Mouse (Mus musculus) liver, embryonic 15.5 days (tissue): ENCODE data around the gene Vars. TPM values are rescaled to one million over a fixed set of nuclear protein-coding genes. Genes with fewer than 3 reads are reported as not detected.

Experiments
- ATAC-seq: fragments of 200-750 bp; cut with Nextera tagmentation; 2 replicates; pipeline ENCODE4 v1.8.0; 2017; ENCODE audit warnings: moderate number of reproducible peaks, mild to moderate bottlenecking, moderate library complexity; ENCODE audit not compliant: insufficient read depth
- H3K27ac ChIP-seq: fragments of 300-500 bp; sonication (generic); replicated peaks from 2 replicates; pipeline ENCODE4 v1.5.1; 2015; ENCODE audit warnings: mild to moderate bottlenecking, inconsistent platforms
- H3K27me3 ChIP-seq: fragments of 300-500 bp; sonication (generic); 2 replicates; pipeline ENCODE4 v1.6.1; 2015; ENCODE audit warnings: mild to moderate bottlenecking, inconsistent platforms
- H3K36me3 ChIP-seq: fragments of 300-500 bp; sonication (generic); replicated peaks from 2 replicates; pipeline ENCODE4 v1.6.1; 2015; ENCODE audit warnings: moderate library complexity, mild to moderate bottlenecking, inconsistent platforms
- H3K4me1 ChIP-seq: fragments of 300-500 bp; sonication (generic); replicated peaks from 2 replicates; pipeline ENCODE4 v1.6.1; 2015; ENCODE audit warnings: inconsistent platforms
- H3K4me2 ChIP-seq: fragments of 300-500 bp; sonication (generic); 2 replicates; pipeline ENCODE4 v1.6.1; 2015; ENCODE audit warnings: moderate library complexity, mild to moderate bottlenecking, inconsistent platforms
- H3K4me3 ChIP-seq: fragments of 300-500 bp; sonication (generic); replicated peaks from 2 replicates; pipeline ENCODE4 v1.5.1; 2015; ENCODE audit warnings: mild to moderate bottlenecking, inconsistent platforms
- H3K9ac ChIP-seq: fragments of 300-500 bp; sonication (generic); 2 replicates; pipeline ENCODE4 v1.6.1; 2015; ENCODE audit warnings: moderate library complexity, mild to moderate bottlenecking, inconsistent platforms
- H3K9me3 ChIP-seq: fragments of 300-500 bp; sonication (generic); replicated peaks from 2 replicates; pipeline ENCODE4 v1.6.1; 2016; ENCODE audit warnings: inconsistent platforms
- WGBS: fragments of 180-500 bp; shearing (Covaris S2); methylation state at CpG from one replicate; pipeline ENCODE4 v1.1.7; 2015; ENCODE audit warnings: mixed read lengths; ENCODE audit not compliant: insufficient replicate concordance; 5-methylcytosine and 5-hydroxymethylcytosine counted together
- polyA plus RNA-seq: library from polyadenylated mRNA; unstranded; fragments of >200 nt; fragmentation: Nextera tagmentation; extraction: Ambion mirVana; gene quantifications from 2 replicates; pipeline ENCODE4 v1.2.1, GENCODE M21; 2015

Vars gene
- polyA plus RNA-seq, 1 experiment from 2014 or later = 99.0 TPM

DNA sequence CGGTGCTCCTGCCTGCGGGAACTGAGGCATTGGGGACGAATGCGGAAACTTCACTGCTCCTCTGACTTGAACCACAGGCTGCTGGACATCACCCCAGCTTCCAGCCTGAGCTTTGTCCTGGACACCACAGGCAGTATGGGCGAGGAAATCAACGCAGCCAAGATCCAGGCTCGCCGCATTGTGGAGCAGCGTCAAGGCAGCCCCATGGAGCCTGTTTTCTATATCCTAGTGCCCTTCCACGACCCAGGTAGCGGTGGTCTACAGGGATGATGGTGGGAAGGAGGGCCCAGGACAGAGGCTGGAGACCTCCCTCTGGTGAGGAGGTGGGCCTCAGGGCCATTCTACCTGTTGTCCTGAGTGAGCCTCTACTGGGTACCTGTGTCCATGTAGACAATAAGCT is 19.1 kb downstream of the Vars start:
- H3K36me3 ChIP-seq = peaks cover 26% of the 10 kb centered on the region
- H3K4me2 ChIP-seq = no peak overlapping the region
- no peak overlapping the region for H3K9ac ChIP-seq
- peaks cover 62% of the 10 kb centered on the region for H3K4me1 ChIP-seq
- H3K4me3 ChIP-seq = no peak overlapping the region
- 83% methylated on average over 11 of the region's 11 CpGs for WGBS
- H3K27ac ChIP-seq = no peak overlapping the region
- no peaks in the 10 kb centered on the region for H3K27me3 ChIP-seq
- H3K9me3 ChIP-seq = no peaks in the 10 kb centered on the region
- no peak for ATAC-seq

GRCm38 (mm10) chr17:35020551-35020950 is 19.8 kb downstream of the Vars start:
- Histone ChIP-seq H3K27ac (no peak overlapping the region), H3K36me3 (peaks cover 19% of the 10 kb centered on the region), H3K9me3 (no peaks in the 10 kb centered on the region), H3K4me3 (no peak overlapping the region), H3K27me3 (no peaks in the 10 kb centered on the region), H3K4me1 (peaks cover 68% of the 10 kb centered on the region), H3K4me2 (no peak overlapping the region), H3K9ac (no peak overlapping the region)
- no peak for ATAC-seq
- 76% methylated on average over 8 of the region's 8 CpGs for WGBS

DNA sequence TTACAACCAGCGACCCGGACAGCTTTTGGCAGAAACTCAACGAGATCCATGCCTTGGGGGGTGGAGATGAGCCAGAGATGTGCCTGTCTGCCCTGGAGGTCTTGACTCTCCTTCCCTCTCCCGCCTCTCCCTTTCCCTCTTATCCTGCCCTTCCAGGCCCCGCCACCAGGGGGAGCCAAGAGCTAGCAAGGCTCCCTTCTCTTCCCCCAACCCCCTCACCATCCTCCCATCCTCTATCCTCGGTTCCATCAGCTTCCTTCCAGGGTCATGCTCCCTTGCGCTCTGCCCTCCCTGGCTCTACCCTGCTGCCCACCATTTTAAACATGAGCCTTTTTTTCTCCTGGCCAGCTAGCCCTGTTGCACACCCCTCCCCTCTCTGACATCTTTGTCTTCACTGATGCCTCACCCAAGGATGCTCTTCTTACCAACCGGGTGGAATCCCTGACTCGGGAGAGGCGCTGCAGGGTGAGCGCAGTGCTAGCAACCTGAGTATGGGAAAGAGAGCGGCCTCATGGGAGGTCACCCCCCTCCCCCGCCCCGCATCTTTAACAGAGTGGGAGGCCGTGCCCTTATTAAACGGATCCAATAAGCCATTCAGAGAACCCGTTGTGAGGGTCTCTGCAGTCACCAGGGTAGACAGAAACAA is 20.5 kb downstream of the Vars start:
- no peak; the same call in 1 of the 2 replicates for ATAC-seq
- Histone ChIP-seq H3K36me3 (peaks cover 12% of the 10 kb centered on the region), H3K27ac (peak overlapping the region; percentile 65; the same call in 1 of the 2 replicates), H3K4me1 (peaks cover 68% of the 10 kb centered on the region), H3K9me3 (no peaks in the 10 kb centered on the region), H3K4me2 (peak overlapping the region; percentile 54), H3K9ac (no peak overlapping the region), H3K27me3 (no peaks in the 10 kb centered on the region), H3K4me3 (peak overlapping the region; percentile 20)
- WGBS = 6% methylated on average over 17 of the region's 17 CpGs

DNA sequence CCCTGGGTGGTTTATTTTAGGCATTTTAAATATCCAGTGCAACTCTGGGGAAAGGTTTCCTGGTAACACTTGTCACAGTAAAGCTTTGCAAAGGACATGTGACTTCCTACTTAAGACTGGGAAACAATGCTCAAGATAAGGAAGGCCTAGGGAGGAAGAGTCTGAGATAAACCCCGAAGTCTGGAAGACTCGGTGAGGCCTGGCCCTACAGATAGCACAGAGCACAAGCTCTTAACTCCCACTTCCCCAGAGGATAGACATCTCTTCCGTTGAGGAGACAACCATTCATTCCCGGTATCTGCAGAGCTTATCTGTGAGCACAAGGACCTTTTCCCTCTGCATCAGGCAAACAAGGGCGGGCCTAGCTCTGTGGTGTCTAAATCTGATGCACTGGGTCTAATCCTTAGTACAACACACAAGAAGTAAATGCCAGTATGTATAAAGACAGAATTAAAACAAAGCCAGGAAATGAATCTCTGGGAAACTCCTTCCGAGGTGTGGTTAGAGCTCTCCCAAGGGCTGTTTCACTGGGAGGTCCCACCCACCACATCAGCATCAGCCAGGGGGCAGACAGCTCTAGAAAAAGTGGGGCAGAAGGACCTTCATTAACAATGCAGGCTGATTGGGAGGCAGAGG is 21.2 kb downstream of the Vars start:
- H3K36me3 ChIP-seq = peaks cover 5% of the 10 kb centered on the region; the same call in 1 of the 2 replicates
- H3K4me3 ChIP-seq = peak overlapping the region; percentile 20; the same call in 1 of the 2 replicates
- no peak overlapping the region for H3K9ac ChIP-seq
- H3K4me2 ChIP-seq = peak overlapping the region; percentile 54
- H3K27ac ChIP-seq = peak overlapping the region; percentile 65
- peak; percentile 82 for ATAC-seq
- H3K9me3 ChIP-seq = no peaks in the 10 kb centered on the region
- WGBS = 10% methylated on average over 6 of the region's 6 CpGs
- peaks cover 61% of the 10 kb centered on the region for H3K4me1 ChIP-seq
- H3K27me3 ChIP-seq = no peaks in the 10 kb centered on the region

DNA sequence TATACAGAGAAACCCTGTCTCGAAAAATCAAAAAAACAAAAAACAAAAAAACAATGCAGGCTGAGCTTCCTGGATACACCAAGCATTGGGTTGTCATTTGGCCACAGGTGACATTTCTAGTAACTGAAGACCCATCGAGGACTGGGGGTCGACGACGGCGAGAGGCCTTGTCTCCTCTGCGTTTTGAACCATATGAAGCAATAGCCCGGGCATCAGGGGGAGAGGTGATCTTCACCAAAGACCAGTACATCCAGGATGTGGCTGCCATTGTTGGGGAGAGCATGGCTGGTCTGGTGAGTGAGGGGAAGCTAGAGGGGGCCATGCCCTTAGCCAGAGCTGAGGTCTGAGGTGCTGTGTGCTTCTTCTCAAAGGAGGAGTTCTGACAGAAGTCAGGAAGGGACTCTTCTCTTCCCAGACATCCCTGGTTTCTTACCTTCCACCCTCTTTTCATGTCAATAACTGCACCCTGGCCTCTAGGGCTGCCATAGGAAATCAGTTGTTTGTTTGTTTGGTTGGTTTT is 21.8 kb downstream of the Vars start:
- no peak overlapping the region for H3K4me3 ChIP-seq
- peak overlapping the region; percentile 39; the same call in 1 of the 2 replicates for H3K27ac ChIP-seq
- peaks cover 60% of the 10 kb centered on the region for H3K4me1 ChIP-seq
- H3K36me3 ChIP-seq = no peaks in the 10 kb centered on the region
- no peak overlapping the region for H3K4me2 ChIP-seq
- no peaks in the 10 kb centered on the region for H3K9me3 ChIP-seq
- ATAC-seq = no peak
- no peak overlapping the region for H3K9ac ChIP-seq
- H3K27me3 ChIP-seq = no peaks in the 10 kb centered on the region
- 59% methylated on average over 8 of the region's 8 CpGs for WGBS

- Histone ChIP-seq H3K4me3 (no peak overlapping the region), H3K9me3 (no peaks in the 10 kb centered on the region), H3K9ac (no peak overlapping the region), H3K27me3 (no peaks in the 10 kb centered on the region), H3K36me3 (no peaks in the 10 kb centered on the region), H3K4me2 (0 out of 2 replicates have a peak overlapping the region, but pooled peaks have one; percentile 13), H3K4me1 (peaks cover 64% of the 10 kb centered on the region), H3K27ac (no peak overlapping the region)
- no peak for ATAC-seq
- 76% methylated on average over 5 of the region's 5 CpGs for WGBS
Observed at GRCm38 (mm10) chr17:35023221-35023620, 22.4 kb downstream of the Vars start.

DNA sequence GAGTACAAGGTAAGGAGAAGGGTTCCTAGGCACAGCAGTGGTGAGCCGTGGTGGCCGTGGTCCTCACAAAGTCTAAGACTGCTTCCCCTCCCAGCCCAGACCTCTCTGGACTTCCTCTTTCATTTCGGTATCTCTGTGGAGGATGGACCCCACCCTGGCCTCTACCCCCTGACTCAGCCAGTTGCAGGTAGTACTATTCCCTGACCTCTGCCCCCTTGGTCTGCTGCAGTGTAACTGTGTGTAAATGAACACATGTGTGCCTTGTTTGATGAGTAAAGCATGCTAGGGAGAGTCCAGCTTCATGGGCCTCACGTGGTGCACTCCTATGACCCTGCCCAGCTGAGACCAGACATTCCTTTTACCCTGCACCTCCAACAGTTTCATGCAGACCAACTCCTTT is 23.0 kb downstream of the Vars start:
- Histone ChIP-seq H3K4me1 (peaks cover 64% of the 10 kb centered on the region), H3K27me3 (no peaks in the 10 kb centered on the region)
- WGBS = 25% methylated on average over 4 of the region's 4 CpGs

DNA sequence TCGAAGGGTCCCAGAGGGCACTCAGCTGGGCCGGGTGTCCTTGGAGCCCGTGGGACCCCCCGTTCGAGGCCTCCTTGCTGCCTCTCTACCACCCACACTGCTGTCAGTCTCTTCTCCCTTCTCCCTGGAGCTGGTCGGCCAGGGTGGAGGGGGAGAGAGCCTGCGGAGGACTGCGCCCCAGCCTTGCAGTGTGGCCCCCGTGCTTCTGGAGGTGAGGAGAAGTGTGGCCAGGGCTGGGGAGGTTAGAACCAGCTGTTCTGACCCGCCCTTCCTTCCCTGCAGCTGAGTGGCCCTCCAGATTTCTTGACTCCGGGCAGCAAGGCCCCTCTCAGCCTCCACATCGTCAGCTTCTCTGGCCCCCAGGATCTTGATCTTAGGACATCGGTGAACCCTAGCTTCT is 23.5 kb downstream of the Vars start:
- 45% methylated on average over 13 of the region's 13 CpGs for WGBS
- H3K9me3 ChIP-seq = no peaks in the 10 kb centered on the region
- no peak overlapping the region for H3K4me3 ChIP-seq
- H3K27ac ChIP-seq = no peak overlapping the region
- no peak overlapping the region for H3K4me2 ChIP-seq
- peaks cover 66% of the 10 kb centered on the region for H3K4me1 ChIP-seq
- peak overlapping the region; percentile 11; the same call in 1 of the 2 replicates for H3K9ac ChIP-seq
- H3K36me3 ChIP-seq = no peaks in the 10 kb centered on the region
- H3K27me3 ChIP-seq = no peaks in the 10 kb centered on the region
- no peak for ATAC-seq

More for the DNA sequence above, 23.0 kb downstream of the Vars start:
- Histone ChIP-seq H3K27ac (no peak overlapping the region), H3K9me3 (no peaks in the 10 kb centered on the region), H3K4me3 (no peak overlapping the region), H3K4me2 (0 out of 2 replicates have a peak overlapping the region, but pooled peaks have one; percentile 13), H3K36me3 (no peaks in the 10 kb centered on the region), H3K9ac (no peak overlapping the region)
- ATAC-seq = 0 out of 2 replicates have a peak, but pooled peaks have one; percentile 3

GRCm38 (mm10) chr17:35024691-35025488 is 24.1 kb downstream of the Vars start:
- Histone ChIP-seq H3K4me1 (peaks cover 72% of the 10 kb centered on the region), H3K27ac (no peak overlapping the region), H3K4me3 (no peak overlapping the region), H3K36me3 (no peaks in the 10 kb centered on the region), H3K4me2 (no peak overlapping the region), H3K9ac (no peak overlapping the region), H3K27me3 (no peaks in the 10 kb centered on the region), H3K9me3 (no peaks in the 10 kb centered on the region)
- WGBS = 39% methylated on average over 10 of the region's 10 CpGs
- no peak for ATAC-seq

DNA sequence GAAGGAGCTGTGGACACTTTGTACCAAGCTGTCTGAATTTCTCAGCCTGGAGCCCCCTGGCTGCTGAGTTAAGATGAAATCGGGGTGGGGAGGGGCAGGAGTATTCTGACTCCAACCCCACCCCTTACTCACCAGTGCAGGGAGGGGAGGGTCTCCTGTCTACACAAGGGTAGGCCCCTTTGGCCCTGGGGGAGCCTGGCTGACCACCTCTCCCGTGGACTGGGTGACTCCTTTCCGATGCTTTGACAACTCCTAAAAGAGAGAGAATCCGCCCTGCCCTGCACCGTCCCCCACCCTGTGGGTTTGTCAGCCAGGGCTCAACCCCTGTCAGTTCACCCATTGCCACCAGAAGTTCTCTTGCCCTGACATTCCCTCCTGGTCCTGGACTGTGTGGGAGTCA is 25.4 kb downstream of the Vars start:
- 77% methylated on average over 5 of the region's 5 CpGs for WGBS
- Histone ChIP-seq H3K4me3 (no peak overlapping the region), H3K36me3 (no peaks in the 10 kb centered on the region), H3K9me3 (no peaks in the 10 kb centered on the region), H3K27me3 (no peaks in the 10 kb centered on the region), H3K9ac (no peak overlapping the region), H3K4me2 (no peak overlapping the region), H3K4me1 (peaks cover 72% of the 10 kb centered on the region), H3K27ac (no peak overlapping the region)
- ATAC-seq = no peak
